Mouse (Mus musculus) fat pad, adult 2 months (tissue): ENCODE data around the gene Foxp1.

Source experiments
- DNase-seq: peaks from one replicate; pipeline ENCODE4 v3.0.0-alpha.2; 2011; ENCODE audit warnings: low read depth, low spot score; ENCODE audit errors: extremely low read depth

Foxp1 gene

DNA sequence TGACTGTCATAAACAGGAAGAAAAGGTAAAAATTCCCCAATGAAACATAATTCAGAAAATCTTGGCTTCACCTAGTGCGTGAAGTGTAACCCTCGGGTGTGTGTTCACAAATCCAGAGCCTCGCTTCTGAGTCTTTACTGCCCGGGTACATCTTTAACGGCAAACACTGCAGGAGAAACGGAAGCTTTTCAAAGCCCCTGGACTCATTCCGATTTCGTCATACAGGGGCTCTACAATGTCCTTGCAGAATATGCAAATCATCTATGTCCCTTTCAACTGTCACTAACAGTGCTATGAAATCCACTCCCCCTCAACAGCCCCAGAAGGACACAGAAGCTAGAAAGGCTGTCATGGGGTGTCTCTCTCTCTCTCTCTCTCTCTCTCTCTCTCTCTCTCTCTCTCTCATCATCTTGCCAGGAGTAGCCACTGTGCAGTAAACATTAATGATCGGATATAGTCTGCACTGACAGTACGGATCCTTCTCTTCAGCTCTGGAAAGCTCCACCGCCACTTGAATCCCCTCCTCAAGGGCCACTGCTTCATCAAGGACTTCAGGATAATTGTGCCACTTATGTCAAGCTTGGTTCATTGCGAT is 331.4 kb downstream of the Foxp1 start:
- no peak for DNase-seq

DNA sequence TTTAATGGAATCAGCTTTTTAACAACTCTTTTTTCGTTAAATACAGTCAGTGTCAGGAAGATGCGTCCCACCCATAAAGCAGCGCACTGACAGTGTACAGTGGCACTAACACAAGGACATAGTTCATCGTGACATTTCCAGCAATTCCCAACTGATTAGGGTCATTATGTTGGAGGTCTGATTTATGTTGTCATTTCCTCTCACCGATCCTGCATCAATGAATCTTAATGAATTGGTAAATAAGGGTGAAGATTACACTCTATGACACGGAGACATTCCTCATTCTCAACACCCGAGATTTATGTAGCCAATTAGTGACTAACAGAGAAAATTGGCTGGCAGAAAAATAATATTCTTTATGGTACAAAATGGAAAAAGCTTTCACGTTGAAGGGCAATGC is 332.6 kb downstream of the Foxp1 start:
- no peak for DNase-seq

DNA sequence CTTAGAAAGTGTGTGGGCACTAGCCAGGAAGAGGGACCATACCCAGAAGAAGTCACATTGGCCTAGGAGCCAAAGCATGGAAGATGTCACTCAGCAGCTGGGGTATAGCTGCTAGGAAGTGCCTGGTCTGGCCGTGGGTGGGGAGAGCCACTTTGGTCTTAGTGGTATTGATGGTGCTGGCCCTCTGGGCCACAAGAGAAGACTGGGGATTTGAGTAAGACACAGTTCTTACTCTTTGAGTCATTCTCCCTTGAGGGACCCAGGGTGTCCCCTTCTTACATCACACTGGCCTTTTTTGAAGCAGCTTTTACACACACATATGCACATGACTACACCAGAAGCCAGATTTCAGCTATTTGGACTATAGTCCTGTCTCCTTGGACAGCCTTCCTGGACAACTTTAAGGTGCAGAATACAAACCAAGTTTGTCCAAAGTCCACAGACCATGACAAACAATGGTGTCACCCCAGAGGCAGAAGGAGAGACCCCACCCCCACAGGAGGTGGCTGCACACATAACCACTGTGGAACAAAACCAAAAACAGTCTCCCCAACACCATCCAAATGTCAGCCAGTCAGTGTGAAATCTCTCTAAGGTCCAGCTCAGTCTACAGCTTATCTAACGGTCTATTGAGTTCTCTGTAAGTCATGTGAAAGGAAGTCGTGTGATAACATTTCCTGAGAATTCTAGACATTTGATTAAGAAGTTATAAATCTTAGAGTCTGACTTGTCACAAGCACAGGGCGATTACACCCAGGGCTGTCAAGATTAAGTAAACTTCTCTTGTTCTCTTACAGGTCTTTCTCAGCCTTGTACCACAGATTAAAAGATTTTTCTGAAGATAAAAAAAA is 333.9 kb downstream of the Foxp1 start:
- no peak for DNase-seq

DNA sequence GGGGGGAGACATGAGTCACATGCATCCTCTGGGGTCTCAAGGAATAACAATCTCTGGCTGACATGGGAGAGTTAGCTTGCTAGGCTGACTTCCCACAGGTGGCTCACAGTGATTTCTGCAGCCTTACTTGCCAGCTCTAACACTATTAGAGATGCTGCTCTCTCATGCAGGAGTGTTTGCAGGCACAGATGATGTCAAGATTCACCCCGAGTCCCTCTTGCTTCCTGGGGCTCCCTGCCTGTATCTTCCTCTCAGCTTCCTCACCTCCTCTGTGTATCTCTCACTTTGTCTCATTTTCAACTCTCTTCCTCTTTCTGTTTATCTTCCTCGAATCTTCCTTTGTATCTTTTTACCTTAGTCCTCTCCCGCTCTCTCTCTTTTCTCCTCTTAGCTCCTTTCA is 334.6 kb downstream of the Foxp1 start:
- no peak for DNase-seq

DNA sequence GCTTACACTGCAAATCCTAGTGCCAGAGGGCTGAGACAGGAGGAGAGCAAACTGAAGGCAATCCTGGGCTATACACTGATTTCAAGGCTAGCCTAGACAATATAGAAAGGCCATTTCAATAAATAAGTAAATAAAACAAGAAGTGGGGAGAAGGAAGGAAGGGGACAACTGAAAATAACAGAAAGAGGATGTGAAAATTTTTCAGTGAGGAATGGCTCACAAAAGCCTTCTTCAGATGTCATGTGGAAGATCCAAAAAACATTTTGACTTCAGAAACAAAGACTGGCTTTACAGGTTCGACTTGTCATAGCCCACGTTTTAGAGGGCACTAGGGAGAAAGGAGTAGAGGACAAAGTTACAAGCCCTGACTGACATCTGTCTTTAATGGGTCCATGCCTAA is 335.1 kb downstream of the Foxp1 start:
- DNase-seq, result no peak

DNA sequence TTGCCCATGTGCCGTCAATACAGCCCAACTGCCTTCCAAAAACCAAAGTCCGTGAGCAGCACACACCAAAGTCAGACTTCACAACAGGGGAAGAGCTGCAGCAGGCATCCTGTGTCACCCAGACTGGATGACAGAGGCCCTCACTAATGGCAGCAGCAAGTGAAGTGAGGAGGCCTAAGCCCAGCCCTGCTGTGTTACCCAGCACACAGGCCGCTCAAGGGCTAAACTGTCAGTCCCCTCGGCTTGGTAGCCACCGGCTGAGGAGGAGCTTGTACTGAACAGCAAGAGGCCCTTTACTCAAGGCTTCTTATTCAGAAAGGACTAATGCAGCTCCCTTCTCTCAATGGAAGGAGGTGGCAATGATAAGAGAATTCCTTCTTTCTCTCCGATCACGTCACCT is 336.0 kb downstream of the Foxp1 start:
- DNase-seq, result no peak

DNA sequence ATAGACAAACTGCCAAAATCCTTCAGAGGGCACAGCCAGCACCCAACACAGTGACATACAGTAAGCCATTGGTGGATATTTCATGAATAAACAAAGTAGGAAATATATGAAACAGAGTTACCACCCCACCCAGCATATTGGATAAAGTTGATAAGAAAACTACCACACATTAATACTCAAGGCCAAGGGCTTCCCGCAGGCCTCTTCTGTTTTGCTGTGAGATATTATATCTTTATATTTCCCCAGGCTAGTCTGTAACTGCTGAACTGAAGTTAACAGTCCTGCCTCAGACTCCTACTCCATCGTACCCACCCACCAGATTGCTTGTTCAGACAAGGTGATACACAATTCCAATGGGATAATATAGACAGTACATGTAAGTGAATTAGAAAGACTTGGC is 336.7 kb downstream of the Foxp1 start:
- DNase-seq, result no peak

DNA sequence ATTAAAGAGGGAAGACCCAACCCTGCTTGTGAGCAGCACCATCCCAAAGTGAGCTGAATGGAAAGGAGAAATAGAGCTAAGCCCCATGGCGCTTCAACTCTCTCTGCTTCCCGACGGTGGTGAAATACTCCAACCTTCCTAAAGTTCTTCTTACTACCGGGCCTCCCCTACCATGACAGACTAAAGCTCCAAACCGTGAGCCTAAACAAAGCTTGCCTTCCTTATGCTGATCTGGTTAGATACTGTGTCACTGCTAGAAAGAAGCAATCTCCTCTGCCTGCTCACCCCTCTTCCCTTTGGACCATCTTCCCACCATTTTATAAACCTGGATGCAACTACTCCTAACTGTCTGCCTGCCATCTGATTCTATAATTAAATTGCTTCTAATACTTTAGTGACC is 338.5 kb downstream of the Foxp1 start:
- DNase-seq, result no peak

DNA sequence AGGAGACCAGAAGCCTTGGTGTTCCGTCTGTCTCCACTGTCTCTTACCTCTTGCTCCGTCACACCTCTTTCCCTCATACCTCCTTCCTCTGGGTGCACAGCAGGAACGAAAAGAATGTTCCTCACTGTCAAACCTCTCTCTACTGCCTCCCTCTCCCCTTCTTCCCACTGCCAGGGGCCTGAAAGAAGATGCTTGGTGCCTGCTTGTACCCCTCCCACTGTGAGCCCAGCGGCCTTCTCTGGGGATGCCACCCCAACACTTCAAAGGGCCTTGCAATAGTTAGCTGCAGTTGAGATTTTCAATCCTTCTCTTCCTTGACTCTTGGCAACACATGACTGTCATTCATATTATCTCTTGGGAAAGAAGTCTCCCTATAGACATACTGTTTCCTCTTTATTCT is 339.7 kb downstream of the Foxp1 start:
- DNase-seq, result no peak

DNA sequence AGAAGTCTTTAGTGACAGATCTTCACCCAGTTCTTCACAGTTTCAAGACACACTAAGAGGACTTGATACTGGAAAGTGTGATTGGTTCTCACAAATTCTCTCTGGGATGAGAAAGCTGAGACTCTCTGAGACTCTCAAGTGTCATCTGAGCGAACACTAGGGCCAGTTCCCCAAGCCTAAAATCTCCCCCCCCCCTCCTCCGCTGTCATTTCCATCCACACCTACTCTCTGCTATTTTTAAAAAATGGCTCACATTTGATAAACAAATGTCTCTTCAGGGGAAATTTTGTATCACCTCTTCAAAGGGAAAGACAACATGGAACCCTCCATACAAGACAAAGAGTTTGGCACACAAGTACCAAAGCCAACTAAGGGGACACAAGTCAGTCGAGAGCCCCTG is 346.3 kb downstream of the Foxp1 start:
- DNase-seq, result no peak

DNA sequence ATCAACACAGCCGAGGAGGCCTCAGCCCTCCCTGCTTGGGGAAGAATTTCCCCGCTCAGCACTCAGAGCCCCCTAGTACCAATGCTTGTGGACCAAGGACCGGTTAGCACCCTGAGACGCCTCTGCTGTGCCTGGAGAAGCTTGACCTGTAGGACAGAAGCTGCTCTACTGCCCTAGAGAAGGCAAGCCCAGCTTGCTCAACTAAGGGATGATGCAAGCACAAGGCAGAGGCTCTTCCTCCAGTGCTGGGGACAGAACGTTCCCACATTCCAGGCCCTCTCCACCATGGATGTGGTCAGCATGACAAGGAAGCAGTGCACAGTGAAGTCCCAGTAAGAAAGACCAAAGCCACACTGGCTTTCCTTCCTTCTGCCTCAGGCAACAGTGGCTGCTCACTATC is 347.1 kb downstream of the Foxp1 start:
- DNase-seq, result peak; percentile 92

DNA sequence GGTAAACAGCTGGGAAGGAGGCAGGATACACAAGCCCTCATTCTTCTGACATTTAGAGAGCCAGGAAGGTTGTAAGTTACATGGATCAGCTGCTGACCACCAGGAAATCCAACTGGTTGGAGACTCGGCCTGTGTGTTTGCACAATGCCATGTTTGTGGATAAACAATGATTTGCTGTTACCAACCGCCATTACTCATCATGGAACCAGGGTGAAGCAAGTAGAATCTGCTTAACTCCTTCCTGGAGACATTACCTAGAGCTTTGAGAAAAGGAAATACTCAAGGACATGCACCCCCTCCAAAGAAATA is 348.7 kb downstream of the Foxp1 start:
- no peak for DNase-seq

DNA sequence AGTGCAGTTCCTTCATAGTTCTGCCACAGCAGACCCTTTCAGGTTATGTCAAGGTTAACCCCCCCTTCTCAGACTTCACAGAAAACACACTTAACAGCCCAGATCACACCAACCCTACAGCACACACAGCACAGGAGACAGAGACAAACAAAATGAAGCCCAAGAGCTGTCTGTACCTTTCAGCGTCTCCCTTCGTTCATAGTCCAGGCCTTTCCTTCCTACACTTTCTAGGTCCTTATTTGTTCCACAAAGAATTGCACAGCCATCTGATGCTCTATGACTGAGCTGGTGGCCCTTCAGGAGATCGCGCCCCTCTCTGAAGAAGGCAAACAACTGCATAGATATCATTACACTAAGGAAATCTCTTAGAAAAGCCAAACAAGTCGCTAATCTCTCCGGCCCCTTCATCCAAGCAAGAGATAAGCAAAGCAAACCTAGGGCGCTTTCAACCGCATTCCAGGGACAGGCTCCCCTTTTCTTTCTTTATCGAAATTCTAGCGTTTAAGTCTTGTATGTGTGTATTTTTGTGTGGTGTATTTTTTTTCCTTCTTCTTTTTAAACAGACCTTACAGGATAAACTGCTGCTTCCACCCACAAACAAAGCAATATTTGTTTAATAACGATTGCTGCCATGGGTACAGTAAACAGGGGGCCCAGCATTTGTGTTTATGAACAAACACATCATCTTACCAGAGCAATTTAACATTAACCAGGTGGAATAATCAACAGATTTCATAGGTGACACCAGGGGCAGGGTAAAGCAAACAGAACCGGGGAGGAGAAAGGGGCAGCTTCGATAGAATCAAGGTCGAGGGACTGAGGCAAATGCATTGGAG is 349.2 kb downstream of the Foxp1 start:
- DNase-seq, result no peak

DNA sequence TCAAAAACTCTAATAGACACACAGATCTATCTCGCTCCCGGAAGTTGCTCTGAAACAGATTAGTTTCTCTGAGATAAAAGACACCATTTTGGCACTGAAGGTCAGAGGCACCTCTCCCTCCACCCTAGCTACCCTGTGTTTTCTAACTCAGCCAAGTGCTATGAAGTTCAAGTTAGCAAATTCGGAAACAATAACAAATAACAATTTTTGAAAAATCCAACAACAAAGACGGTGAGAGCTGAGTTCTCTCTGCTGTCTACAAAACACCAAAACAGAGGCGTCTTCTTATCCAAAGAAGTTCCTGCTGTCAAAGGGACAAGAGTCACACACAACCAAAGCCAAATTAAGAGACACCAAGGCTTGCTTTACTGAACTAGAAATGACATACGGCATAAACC is 349.9 kb downstream of the Foxp1 start:
- DNase-seq, result no peak

DNA sequence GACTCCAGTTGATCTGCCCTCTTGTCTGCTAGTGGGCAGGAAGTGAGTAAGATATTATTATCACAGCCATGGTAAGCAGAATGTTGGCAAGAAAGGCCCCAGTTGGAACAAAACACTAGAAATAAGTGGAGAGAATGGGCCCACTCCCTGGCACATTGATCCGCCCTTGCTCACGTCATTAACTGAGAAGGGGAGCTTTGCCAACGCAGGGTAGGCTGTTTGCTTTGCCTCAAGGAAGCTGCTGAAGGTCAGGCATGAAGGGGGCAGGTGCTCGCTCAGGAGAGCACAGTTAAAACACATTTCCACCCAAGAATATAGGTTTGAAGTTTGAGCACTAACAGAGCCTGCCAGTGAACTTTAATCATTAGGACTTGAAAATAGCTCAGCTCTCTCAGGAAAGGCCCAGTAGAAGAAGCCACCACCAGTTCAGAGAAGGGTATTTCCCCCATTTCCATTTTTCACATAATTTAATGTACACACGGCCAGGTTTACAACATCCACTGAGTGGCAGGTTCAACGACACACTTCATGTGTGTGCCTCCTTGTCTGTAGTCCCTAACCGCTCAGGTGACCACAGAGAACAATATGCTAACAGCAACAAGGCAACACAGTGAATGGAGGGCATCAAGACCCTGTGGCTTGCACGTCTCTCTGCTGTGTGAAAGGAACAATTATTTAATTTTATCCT is 350.5 kb downstream of the Foxp1 start:
- no peak for DNase-seq

DNA sequence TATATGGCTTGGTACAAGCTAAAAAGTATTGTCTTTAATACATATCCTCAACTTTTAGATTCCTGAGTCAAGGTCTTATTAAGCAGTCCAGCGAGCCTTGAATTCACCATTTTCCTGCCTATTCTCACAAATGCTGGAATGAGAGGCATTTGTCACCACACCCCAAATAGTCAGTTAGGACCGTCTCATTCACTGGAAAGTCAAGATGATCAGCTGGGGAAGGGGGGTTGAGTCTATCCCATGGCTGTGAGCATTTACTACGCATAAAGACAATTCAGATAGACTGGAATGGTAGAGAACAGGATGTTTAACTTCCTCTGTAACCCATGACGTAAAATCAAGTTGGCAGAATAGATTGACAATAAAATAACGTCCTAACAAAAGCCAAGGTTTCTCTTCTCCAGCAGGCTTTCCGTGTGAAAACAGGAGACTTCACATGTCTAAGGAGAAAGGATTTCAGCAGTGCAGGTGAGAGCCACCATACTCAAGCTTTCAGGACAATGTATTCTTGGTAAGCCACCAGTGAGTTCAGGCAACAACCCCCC is 351.2 kb downstream of the Foxp1 start:
- DNase-seq, result no peak

DNA sequence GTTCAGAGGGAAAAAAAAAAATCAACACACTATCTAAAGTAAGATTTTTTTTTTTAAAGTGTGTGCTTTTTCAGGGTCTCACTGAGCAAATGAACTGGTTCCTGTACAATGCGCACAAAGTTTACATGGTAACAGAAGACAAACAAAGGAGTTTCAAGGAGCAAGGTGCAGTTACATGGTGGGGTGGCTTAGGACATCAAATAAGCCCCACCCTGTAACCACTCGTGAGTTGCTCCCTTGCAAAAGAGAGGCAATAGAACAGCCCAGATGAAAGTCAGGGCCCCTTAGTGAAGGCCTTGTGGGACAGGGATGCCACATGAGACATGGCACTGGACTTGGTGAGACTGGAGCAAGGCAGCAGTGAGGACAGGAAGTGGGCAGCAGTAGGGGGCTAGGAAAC is 353.8 kb downstream of the Foxp1 start:
- no peak for DNase-seq

DNA sequence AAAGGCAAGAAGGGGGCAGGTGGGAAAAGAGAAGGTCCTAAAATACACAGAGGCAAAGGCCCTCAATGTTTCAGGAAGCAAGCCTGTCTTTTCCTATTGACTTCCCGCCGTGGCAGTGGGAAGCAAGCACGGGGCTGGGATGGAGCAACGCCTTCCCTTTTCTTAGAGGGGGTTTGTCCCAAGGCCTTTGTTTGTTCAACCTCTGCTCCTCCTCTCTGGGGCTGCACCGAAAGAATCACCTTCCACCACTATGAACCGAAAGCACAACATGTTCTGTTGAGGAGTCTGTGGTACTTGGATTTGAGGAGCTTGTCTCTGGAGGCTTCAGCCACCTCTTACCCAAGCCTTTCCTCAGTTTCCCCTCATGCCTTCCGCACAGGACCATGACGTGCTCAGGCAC is 355.5 kb downstream of the Foxp1 start:
- no peak for DNase-seq

DNA sequence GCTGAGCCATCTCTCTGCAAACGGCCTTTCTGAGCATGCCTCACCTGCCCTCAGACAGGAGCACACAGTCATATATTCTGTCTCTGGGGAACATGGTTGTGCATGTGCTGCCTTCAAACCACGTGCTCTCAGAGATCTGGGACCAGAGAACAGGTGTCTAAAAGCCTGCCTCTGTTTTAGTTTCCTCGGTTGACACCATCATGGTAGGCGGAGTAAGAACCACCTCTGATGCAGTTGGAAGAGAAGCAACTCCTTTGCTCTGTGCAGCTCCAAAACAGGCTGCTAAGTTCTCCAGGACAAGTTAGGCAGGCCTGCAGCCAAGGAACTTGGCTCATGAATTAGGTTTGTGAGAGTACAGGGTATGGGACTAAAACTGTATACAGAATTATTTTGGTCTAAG is 356.4 kb downstream of the Foxp1 start:
- no peak for DNase-seq

DNA sequence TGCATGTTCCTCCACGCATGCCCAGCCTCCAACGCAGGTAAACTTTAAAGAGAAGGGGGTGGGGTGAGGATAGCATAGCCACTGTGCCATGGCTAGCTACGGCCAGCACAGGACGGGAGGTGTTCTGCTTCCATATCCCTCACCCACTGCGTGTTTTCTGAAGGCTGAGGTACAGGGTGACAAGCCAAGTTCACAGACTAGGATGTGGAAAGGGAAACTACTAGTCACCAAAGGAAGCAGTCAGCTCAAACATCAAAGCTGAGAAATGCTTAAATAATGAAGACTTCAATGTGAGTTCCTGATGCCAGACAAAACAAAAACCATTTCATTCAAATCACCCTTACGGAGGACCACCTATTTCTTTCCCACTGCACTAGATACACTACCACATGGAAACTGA is 357.8 kb downstream of the Foxp1 start:
- DNase-seq, result no peak

DNA sequence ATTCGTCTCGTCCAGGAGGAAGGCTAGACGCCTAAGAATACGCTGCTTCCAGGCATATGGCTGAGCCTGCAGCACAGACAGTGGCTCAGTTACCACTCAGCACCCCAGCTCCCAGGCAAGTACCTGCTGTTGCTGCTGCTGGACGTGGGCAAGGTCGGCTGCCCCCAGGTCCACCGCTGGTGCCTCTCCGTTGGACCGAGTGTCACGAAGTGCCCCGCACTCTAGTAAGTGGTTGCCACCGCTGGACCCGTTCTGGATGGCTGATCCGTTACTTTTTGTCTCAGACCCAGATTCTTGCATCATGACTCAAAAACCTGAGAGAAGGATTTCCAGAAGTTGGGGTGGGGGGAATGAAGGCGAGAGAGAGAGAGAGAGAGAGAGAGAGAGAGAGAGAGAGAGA is 359.8 kb downstream of the Foxp1 start:
- DNase-seq, result no peak
